Mouse (Mus musculus) mouse embryonic stem cell (cell line): ENCODE measurements around the gene Hnrnpl.

Source experiments
- in situ Hi-C, 2 experiments: fragments of 300-500 bp; cut with MboI; formaldehyde crosslinking; loops; 1 replicate in 1 of 2; 3 replicates in 1 of 2; pipeline ENCODE4 v1.14.3; 2019 to 2020; ENCODE audit warnings: low sequenced_read_pairs in 2 of 2, low pct_unique_long_range_greater_than_20kb in 1 of 2, mixed read lengths in 1 of 2; ENCODE audit not compliant: unreplicated experiment in 1 of 2

Hnrnpl gene

GRCm38 (mm10) chr7:28788307-28789195, 19.8 kb upstream of the Hnrnpl start, which contains the start of gene Rinl:
Rinl (plus strand) TSS chr7:28788969.
- in situ Hi-C loops = no loop called here

- in situ Hi-C loops = no loop called here
These were observed 19.1 kb upstream of the Hnrnpl start for GRCm38 (mm10) chr7:28789235-28789634.

GRCm38 (mm10) chr7:28790066-28790806, 18.1 kb upstream of the Hnrnpl start:
- in situ Hi-C loops = loop anchor here in 1 of 2 experiments (5.0 kb wide), 1 partner anchor 77 kb away; no protein-coding TSS in a partner anchor

GRCm38 (mm10) chr7:28791706-28792105, 16.6 kb upstream of the Hnrnpl start:
- in situ Hi-C loops = loop anchor here in 1 of 2 experiments (5.0 kb wide), 1 partner anchor 76 kb away; no protein-coding TSS in a partner anchor

GRCm38 (mm10) chr7:28792391-28793185, 15.8 kb upstream of the Hnrnpl start:
- in situ Hi-C loops = loop anchor here in 1 of 2 experiments (5.0 kb wide), 1 partner anchor 75 kb away; no protein-coding TSS in a partner anchor

GRCm38 (mm10) chr7:28793834-28794233, 14.5 kb upstream of the Hnrnpl start:
- in situ Hi-C loops = loop anchor here in 1 of 2 experiments (5.0 kb wide), 1 partner anchor 73 kb away; no protein-coding TSS in a partner anchor

- in situ Hi-C loops = loop anchor here in 1 of 2 experiments (5.0 kb wide), 1 partner anchor 73 kb away; no protein-coding TSS in a partner anchor
These were observed 13.8 kb upstream of the Hnrnpl start for GRCm38 (mm10) chr7:28794496-28794895.

- in situ Hi-C loops = no loop called here
These were observed 12.5 kb upstream of the Hnrnpl start for GRCm38 (mm10) chr7:28795832-28796231.

GRCm38 (mm10) chr7:28796562-28796975, 11.8 kb upstream of the Hnrnpl start:
- in situ Hi-C loops = no loop called here

- in situ Hi-C loops = no loop called here
These were observed 8.3 kb upstream of the Hnrnpl start for GRCm38 (mm10) chr7:28799994-28800393.

- in situ Hi-C loops = no loop called here
These were observed 6.9 kb upstream of the Hnrnpl start for GRCm38 (mm10) chr7:28801451-28801850.

GRCm38 (mm10) chr7:28801901-28802670, 6.3 kb upstream of the Hnrnpl start:
- in situ Hi-C loops = no loop called here

GRCm38 (mm10) chr7:28802846-28803588, 5.3 kb upstream of the Hnrnpl start:
- in situ Hi-C loops = no loop called here

- in situ Hi-C loops = no loop called here
These were observed 4.6 kb upstream of the Hnrnpl start for GRCm38 (mm10) chr7:28803756-28804155.

- in situ Hi-C loops = no loop called here
These were observed 1.5 kb upstream of the Hnrnpl start for GRCm38 (mm10) chr7:28806869-28807268.

- in situ Hi-C loops = no loop called here
These were observed 610 bp upstream of the Hnrnpl start for GRCm38 (mm10) chr7:28807641-28808220.

- in situ Hi-C loops = no loop called here
These were observed 634 bp downstream of the Hnrnpl start for GRCm38 (mm10) chr7:28808957-28809393.
